Mouse (Mus musculus) embryo, embryonic 11.5 days (tissue): ENCODE measurements around the gene Hoxc8.
A peak's percentile ranks its signal among the peaks of the same experiment; 100 is the strongest.

ENCODE experiments used
- DNase-seq: peaks from one replicate; pipeline ENCODE4 v3.0.0-alpha.2; 2012; ENCODE audit warnings: low read depth, low spot score

The Hoxc8 gene

GRCm38 (mm10) chr15:103009265-103010111, 19.1 kb downstream of the Hoxc8 start:
- DNase-seq = no peak

DNA sequence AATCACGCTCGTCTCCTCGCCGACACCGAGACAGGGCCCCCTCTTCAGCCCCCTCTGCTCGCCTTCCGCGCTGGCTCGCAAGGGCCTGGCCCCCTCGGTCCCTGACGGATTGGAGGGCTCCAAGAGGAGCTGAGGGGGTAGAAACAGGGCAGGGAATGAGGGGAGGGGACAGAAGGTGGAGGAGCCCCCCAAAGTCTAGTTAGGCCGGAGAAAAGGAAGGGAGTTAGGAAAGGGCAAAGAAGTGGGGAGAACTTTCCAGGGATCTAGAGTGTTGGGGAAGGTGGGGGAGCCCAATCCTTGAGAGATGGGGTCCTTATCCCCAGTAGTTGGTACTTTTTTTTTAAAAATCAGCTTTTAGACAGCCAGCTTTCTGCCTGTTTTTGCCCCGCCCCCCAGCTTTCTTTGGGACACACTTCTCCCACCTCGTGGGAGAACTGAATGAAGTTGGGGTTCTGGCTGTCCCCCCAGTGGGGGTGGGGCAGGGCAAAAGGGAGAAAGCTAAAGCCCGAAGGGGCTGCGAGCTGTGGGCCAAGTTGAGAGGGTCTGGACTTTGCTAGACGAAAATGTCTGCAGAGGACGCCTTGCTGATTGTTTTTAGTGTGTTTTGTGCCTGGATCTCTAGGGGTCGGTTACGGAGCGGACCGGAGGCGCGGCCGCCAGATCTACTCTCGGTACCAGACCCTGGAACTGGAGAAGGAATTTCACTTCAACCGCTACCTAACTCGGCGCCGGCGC, 19.9 kb downstream of the Hoxc8 start:
- no peak for DNase-seq

- no peak for DNase-seq
Observed at GRCm38 (mm10) chr15:103010847-103011555, 20.6 kb downstream of the Hoxc8 start.

DNA sequence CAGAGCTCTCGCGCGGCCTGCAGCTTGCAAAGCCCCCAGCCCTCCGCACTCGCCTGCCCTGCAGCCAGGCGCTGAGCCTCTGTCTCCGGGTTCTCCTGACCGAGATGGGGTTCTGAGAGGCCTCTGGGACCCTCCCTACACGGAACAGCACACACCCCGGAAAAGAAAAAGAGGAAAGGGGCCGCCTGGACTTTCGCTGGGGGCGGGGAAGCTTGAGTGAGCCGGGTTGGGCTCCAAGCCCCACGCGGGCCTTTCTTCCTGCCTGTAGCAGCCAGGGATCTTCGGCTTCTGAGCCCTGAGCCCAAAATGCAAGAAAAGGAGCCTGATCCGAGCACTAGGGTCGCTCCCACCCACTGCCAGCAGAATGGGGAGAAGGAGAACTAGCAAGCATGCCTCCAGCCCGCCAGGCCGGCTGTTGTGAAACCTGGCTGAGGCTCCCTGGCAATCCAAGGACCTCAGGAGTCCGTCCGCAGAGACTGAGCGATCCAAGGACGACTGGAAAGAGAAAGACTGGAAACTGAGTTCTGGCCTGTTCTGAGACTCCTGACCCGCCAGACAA, 21.6 kb downstream of the Hoxc8 start:
- DNase-seq = no peak

DNA sequence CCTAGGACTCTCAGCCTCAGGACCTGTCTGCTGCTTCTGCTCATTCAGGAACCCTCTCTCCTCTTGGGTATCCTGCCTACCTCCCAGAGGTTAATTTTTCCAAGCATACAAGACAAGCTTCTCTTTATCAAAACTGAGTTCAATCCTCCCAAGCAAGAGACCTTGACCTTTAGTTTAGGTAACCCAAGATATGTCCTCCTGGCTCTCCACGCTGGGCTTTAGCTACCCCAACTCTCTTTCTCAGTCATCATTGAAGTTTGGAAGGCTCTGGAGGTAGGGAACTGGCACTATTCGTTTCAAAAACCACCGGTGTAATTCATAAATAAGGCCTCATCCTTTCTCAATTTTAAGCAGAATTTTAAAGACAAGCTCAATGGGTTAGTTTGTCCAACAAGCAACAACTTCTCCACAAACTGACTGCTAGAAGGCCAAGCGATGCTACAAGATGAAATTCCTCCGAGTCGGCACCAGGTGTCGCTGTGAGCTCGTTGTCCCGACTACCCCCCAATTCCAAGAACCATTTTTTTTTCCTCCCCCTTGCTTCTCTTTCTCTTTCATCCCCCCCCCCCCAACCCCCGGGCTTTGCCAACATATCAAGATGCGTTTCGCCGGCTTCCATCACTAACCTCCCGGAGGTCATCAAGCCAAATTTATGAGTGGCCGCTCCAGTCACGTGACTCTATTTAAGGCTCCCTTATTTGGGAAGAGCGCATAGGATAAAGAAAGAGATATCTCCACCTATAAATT, 23.0 kb downstream of the Hoxc8 start:
- peak; percentile 82 for DNase-seq

- peak; percentile 77 for DNase-seq
Observed at GRCm38 (mm10) chr15:103014166-103015008, 24.0 kb downstream of the Hoxc8 start.

GRCm38 (mm10) chr15:103015009-103015399, 24.6 kb downstream of the Hoxc8 start:
- DNase-seq = no peak

DNA sequence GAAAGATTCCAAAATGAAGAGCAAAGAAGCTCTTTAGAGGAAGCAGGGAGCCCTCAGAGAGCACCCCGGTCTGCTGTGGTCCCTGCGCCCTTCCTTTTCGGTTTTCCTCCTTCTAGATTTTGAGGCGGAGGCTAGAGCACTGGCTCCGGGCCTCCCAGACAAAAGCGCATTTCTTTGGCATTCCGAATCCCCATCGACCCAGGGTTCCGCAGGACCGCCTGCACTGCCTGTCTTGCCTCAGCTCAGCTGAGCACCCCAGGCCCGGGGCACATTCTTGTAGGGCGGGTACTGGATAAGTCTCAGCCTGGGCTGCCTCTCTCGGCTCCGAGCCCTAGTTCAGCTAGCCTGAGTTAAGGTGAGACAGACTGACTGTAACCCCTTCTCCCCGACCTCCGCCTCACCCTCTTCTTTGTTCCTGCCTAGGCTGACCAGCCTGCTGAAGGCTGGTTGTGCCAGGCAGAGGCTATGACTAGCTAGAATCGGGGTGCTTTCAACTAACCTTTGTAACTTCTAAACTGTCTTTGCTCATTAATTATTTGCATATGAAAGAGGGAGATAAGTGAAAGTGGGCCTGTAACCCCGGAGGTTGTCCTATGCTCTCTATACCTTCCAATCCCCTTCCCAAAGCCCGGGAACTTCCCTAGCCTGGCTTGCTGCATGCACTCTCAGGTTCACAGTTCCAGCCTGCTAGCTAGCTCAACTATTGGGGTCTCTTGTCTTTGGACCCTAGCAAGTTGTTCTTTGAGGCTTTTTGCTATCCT, 25.2 kb downstream of the Hoxc8 start:
- DNase-seq = no peak

GRCm38 (mm10) chr15:103018636-103019035, 28.2 kb downstream of the Hoxc8 start, which contains the start of gene Hoxc4:
Gene Hoxc4 (plus strand): TSS chr15:103018934.
- DNase-seq = no peak

GRCm38 (mm10) chr15:103020899-103021418, 30.6 kb downstream of the Hoxc8 start:
- no peak for DNase-seq

- no peak for DNase-seq
Observed at GRCm38 (mm10) chr15:103021544-103021943, 31.1 kb downstream of the Hoxc8 start.

DNA sequence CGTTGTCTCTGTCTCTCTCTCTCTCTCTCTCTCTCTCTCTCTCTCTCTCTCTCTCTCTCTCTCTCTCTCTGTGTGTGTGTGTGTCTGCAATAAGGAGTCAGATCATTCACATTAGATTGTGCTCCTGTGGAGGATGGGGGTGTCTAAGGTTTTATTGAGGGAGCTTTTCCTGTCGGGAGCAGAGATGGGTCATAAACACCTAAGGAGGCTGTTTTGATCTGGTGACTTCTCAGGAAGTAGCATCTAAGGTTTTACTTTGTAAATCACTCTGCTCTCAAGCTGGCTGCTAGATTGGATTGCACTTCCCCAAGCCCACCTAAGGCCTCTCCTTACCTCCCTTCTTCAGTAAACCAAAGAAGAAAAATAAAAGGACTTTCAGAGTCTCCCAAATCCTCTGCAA, 33.7 kb downstream of the Hoxc8 start:
- DNase-seq = no peak

- no peak for DNase-seq
Observed at GRCm38 (mm10) chr15:103027266-103028235, 37.1 kb downstream of the Hoxc8 start.

DNA sequence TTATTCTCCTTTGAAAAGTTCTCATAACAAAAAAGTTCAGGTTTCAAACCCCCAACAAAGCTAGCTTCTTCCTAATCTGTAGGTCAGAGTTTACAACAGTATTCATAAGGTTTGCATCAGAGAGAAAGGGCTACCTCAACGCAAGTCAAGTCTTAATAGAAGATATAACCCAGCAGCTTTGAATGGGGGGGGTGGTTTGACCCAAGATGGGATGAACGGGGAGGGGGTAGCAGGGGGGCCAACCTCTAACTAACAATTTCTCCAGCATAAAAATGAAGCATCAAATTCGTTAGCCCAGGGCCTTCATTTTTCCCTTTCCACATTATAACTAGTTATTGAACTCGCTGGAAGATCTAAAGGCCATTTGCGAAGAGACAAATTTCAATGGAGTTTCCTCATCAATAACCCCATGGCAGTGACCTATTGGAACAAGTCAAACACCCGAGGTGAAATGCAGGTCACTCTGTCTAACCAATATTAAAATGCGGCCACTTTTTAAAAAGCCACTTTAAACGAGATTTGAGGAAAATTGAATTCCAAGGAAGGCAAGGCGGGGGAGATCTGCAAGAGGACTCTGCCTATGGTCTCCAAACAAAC, 38.6 kb downstream of the Hoxc8 start:
- no peak for DNase-seq

DNA sequence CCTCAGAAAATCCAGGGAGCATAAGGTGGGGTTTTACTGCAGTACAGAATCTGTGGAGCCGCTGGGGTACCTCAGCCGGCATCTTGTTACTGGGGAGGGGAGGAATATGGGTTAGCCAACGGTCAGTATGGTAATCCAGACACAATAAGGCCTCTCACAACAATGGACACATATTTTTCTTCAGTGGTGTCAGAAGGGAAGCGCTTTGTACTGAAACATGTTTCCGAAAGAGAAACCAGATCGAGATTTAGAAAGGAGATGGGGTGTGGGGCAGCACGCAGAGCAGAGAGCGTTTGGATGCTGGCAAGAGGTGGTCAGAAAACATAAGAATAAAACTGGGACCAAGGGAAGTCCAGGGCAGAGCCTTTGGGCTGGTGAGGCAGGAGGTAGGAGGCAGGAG, 39.7 kb downstream of the Hoxc8 start:
- no peak for DNase-seq

GRCm38 (mm10) chr15:103032167-103032566, 41.8 kb downstream of the Hoxc8 start:
- DNase-seq = no peak
